Mouse (Mus musculus) frontal cortex, adult 2 months (tissue): Measurements from ENCODE around the gene Syt16. TPM values are rescaled to one million over a fixed set of nuclear protein-coding genes. Genes with fewer than 3 reads are reported as not detected.
A peak's percentile ranks its signal among the peaks of the same experiment; 100 is the strongest.

Experiments used
- DNase-seq, 2 experiments: peaks; one replicate each; pipeline ENCODE4 v3.0.0; 2022; ENCODE audit warnings: low spot score in 1 of 2; ENCODE audit errors: extremely low spot score in 1 of 2
- polyA plus RNA-seq: library from polyadenylated mRNA; depleted of rRNA; stranded (reverse); fragments of >200 nt; gene quantifications from 2 replicates; pipeline ENCODE4 v1.2.3, GENCODE M21; 2012; rRNA removed

The Syt16 gene
- polyA plus RNA-seq, 1 experiment = 49.2 TPM

GRCm38 (mm10) chr12:74301559-74301958 is 304.1 kb downstream of the Syt16 start:
- peak in 1 of 2 experiments; percentile 55 for DNase-seq

GRCm38 (mm10) chr12:74303418-74304294 is 306.2 kb downstream of the Syt16 start:
- peak; percentile 64 to 77 for DNase-seq

- no peak for DNase-seq
Observed at GRCm38 (mm10) chr12:74312611-74313010, 315.1 kb downstream of the Syt16 start.

DNA sequence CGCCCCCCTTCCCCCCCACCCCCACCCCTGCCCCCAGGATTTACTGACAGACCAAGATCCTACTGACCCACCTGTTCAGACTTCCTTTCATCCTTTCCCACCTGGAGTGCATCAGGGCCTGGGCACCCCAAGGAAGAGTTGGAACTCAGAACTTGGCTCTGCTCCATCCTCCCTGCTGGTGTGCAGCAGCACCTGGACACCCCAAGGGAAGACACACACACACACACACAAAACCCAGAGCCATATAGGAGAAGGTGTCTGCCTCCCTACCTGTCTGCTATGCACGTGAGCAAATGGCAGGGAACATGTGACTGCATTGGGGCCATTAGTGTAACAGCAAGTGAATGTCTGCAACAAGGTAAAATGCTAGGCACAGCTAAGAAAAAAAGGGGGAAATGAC is 317.8 kb downstream of the Syt16 start:
- DNase-seq = no peak

DNA sequence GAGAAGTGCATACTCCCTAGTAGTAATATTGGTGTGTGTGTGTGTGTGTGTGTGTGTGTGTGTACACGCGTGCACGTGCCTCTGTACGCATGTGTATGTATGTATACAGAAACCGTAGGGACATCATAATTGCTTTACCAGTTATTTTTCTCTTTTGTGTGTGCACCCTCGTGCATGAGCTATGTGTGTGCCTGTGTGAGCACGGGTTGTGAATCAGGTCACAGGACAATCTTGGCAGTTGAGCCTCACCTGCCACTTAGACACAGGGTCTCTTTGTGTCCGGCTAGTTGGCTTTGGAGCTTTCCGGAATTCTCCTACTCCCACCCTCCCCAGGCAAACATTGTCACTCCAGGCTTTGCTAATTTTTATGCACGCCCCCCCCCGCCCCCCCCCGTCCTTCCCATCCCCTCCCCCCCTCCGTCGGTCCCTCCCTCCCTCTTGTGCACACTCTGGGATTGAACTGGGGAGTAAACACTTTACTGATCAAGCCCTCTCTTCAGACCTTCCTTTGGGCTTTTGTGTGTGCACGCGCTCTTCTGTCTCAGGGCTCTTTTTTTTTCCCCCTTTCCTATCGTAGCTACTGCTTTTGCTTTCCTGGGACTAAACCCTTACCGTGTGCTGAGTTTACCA is 319.0 kb downstream of the Syt16 start, which contains the start of gene Gm11042:
Gm11042 (minus strand) TSS at position 51 of the 630 bp plus-strand sequence.
- no peak for DNase-seq

DNA sequence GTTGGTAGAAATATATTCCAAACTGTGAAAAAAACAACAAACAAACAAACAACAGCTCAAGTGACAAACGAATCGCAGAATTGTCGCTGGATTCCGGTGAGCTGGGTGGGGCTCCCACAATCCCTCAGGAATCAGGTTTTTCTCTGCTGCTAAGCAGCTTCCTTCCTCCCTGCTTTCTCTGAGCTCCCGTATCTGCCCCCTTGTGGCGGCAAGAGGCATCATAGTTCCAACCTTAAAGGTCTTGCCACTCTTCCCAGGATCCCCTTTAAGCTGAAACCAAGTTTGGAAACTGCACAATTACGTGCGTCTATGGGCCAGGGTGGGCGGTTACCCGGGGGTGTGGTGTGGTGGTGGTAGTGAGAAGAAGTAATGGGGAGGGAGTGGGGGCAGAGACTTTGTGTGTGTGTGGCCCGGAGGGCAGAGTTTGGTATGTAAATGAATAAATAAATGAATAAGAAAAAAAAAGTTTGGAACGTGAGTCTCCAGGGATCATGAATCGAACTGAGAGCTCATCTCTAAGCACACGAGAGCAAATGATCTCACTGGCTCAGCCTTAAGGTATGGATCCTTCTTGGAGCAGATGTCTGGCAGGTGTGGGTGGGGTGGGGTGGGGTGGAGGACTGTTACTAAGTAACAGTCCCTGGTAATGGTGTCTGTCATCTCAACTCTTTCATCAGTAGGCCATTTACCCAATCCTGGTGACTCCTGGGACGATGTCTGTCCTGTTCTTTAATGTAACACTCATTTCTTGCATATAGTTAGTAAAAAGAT is 319.7 kb downstream of the Syt16 start:
- peak; percentile 56 to 85 for DNase-seq

DNA sequence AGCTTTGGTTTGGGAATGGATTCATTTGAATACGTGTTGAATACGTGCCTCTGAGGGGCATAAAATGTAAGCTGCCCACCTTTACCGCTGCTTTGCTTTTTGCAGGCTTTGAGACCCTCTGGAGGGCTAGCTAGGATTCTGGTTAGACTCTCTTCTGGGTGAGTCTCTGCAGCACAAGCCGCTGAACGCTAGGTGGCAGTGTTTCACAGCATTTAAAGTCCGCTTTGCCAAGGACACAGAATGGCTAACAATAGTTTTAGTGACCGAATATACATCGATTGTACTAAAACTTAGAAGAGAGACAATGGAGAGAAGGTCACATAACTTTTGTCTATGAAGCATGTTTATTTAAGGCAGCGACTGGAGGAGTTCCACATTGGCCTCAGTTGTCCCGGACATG is 322.9 kb downstream of the Syt16 start:
- DNase-seq = peak in 1 of 2 experiments; percentile 87

DNA sequence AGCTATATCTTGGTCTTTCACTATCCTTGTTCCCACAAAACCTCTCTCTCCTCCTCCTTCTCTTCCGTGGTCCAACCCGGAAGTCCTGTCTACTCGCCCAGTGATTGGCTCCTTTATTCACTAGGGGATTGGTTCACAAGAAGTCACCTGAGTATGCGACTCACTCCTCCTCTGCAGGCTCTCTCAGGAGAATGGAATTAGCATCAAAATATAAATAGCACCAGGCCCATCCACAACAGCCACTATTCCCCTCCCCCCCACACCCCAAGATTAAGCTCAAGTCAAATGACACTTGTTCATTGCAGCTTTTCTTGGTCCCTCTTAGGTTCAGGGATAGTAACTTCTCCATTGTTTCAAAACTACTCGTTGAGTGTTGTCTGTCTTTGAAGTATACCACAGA is 324.5 kb downstream of the Syt16 start:
- no peak for DNase-seq

Other genes starting within 250 kb of the Syt16 start
- gene Hif1a, start 96.3 kb upstream of the Syt16 start, polyA plus RNA-seq = 36.7 and 46.6 TPM in 2 replicates
- not detected in 2 replicates for gene Gm49321, start 60.0 kb upstream of the Syt16 start, polyA plus RNA-seq
- gene Snapc1, start 33.2 kb upstream of the Syt16 start, polyA plus RNA-seq = 32.4 and 32.6 TPM in 2 replicates